Mouse (Mus musculus) ES-E14 (cell line): ENCODE results near the gene Ttpal.

Experiments
- HCFC1 ChIP-seq: IDR thresholded peaks from 2 replicates; pipeline ENCODE4 v1.6.1; 2012; ENCODE audit warnings: low read length, inconsistent platforms, borderline replicate concordance; ENCODE audit not compliant: insufficient read depth
- MAFK ChIP-seq: IDR thresholded peaks from 2 replicates; pipeline ENCODE4 v1.6.1; 2014; ENCODE audit warnings: mild to moderate bottlenecking, low read depth, low read length, inconsistent platforms; ENCODE audit not compliant: insufficient read depth
- ZC3H11A ChIP-seq: IDR thresholded peaks from 2 replicates; pipeline ENCODE4 v1.6.1; 2012; ENCODE audit warnings: low read depth, mild to moderate bottlenecking, inconsistent platforms, low read length, borderline replicate concordance

- TF ChIP-seq MAFK: no peak
- TF ChIP-seq ZC3H11A: no peak
- no peak for TF ChIP-seq HCFC1
Observed at GRCm38 (mm10) chr2:163593636-163594282, 8.4 kb upstream of the Ttpal start.
